Mouse (Mus musculus): ENCODE data around the gene Fermt1.

DNA sequence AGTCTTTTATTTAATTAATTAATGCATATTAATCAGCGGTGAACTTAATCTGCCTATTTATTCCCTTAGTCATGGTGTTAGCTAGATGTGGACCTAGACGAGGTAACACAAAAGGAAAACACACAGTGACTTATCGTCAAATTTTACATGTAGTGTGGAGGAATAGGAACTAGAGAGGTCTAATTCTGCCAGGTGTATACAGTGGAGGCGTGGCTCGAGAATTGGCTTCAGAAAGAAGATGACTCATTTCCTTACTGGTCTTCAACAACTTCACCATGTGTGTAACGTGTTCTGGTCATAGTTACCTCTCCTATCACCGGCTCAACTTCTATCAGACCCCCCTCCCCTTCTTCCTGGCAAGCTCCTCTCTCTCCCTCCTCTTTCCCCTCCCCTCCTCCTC lies 2.5 kb upstream of the Fermt1 start:
- TF ChIP-seq CTCF (IDR thresholded peaks at IDR 0.05; ENCODE audit: extremely low read depth, insufficient read length, insufficient replicate concordance, low read depth, low read length) (no peak), POLR2A (IDR thresholded peaks at IDR 0.05; ENCODE audit: low read depth, low read length) (no peak)

All from small intestine, adult 2 months (tissue).